Mouse (Mus musculus): ENCODE results near the gene Adat3. TPM values are rescaled to one million over a fixed set of nuclear protein-coding genes. Genes with fewer than 3 reads are reported as not detected.

Adat3 gene
- total and polyA plus RNA-seq, 2 experiments, result 0.28 to 5.5 TPM

DNA sequence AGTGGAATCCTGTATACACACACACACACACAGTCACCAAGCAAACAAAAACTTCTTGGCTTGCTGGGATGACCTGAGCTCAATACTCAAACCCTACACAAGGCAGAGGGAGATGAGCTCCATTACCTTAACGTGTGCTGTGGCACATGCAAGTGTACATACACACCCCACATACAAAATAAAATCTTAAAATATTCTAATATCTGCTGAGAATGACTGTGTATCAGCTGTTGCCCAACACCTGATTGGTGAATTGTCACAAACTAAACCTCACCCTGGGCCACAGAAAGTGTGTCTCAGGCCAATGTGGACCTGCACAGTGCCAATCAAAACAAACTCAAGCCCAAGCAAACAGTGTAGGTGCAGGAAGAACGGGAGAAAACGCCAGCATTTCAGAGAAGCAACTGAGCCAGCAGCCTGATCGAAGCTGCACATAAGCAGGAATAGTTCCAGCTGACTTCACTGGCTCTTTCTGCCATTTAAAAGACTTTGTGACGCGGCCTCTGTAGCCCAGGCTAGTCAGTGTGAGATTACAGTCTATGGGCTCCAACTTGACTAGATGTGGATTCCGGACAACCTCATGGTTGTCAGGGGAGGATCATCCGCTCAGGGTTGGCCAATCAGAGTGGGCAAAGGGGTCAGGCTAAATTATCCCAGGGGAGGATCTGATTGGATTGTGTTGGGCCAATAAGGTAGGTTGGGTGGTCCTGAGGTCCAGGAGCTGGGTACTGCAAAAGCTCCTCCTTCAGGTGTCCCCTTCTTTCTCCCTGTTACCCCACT is 17.0 kb downstream of the Adat3 start:
- Histone ChIP-seq H3K27me3 (ENCODE audit: control insufficient read depth, insufficient read depth, low read length) (no peaks in the 10 kb centered on the region), H3K27ac (replicated peaks; ENCODE audit: insufficient read depth, low read depth, low read length) (peak overlapping the region; percentile 87), H3K4me1 (ENCODE audit: control insufficient read depth, insufficient read depth, low read length) (peaks cover 16% of the 10 kb centered on the region), H3K36me3 (ENCODE audit: control insufficient read depth, insufficient read depth, low read length) (no peaks in the 10 kb centered on the region), H3K9ac (ENCODE audit: low read depth, low read length) (no peak overlapping the region), H3K4me3 (ENCODE audit: insufficient read depth, low read depth, low read length) (no peak overlapping the region), H3K79me2 (ENCODE audit: control insufficient read depth, insufficient read depth, low read length) (peaks cover 20% of the 10 kb centered on the region)
- no peak for TF ChIP-seq CTCF (IDR thresholded peaks at IDR 0.05; ENCODE audit: low read depth, low read length)
- no peak for TF ChIP-seq POLR2A (IDR thresholded peaks at IDR 0.05; ENCODE audit: extremely low read depth, insufficient read depth, low read length)
- 26% methylated on average over 8 of the region's 8 CpGs for WGBS
- DNase-seq (ENCODE audit: extremely low read depth, low read depth, low spot score), result peak; percentile 98

DNA sequence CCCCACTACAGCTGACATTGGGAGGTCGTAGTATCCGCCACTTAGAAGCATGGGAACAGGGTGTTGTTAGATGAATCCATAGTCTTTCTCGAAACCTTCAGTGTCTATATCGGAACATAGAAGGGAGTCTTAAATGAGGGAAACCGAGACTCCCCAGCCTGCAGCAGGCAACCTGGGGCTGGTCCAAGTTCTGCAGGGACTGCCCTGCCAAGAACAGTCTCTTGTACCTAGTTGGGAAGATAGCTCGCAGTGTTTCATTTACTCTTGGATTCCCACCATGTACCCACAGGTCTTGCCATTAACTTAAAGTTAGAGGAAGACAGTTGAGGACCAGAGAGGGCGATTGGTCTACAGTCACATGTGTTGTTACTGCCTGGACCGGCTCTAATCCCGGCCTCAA is 17.7 kb downstream of the Adat3 start:
- DNase-seq (ENCODE audit: extremely low read depth, low read depth, low spot score), result peak; percentile 24
- H3K27ac ChIP-seq (replicated peaks; ENCODE audit: insufficient read depth, low read depth, low read length), result peak overlapping the region; percentile 87
- WGBS, result 76% methylated on average over 9 of the region's 9 CpGs

DNA sequence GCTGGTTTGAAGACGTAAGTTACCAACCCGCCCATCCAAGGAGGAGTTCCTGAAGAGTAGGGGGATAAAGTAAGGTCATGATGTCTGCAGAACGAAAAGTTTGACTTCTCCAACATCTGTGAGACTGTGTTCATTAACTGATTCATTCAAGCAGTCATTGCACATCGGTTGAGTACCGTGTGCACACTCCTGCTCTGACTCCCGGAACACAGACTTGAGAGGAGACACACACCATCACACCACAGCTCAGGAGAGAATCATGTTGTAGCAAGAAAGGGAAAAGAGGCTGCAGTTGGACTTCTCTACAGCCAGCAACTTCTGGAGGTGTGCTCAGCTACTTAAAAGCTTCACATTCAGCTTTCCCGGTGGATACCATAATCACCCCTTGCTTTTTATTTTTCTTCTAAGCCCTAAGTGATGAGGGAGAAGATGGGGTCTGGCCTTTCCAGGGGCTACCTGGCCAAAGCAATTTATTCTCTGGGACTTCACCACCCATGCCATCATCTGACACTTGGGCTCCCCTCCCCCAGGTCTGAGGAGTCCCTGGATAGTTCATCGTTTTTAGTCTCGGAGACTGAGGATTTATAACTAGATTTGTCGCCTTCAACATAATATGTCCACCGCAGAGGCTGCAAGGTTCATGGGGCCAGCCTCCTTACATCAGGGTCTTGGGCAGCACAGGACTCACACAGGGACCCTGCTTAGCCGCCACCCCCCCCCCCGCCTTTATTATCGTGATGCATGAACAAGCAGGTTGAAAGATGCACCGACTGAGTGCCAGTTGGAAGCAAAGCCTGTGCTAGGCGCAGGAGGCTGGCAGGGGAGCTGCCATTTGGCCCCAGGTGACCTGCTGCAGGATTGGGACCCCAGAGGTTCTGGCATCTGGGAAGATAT is 18.4 kb downstream of the Adat3 start:
- H3K79me2 ChIP-seq (ENCODE audit: control insufficient read depth, insufficient read depth, low read length), result peaks cover 34% of the 10 kb centered on the region
- H3K27me3 ChIP-seq (ENCODE audit: control insufficient read depth, insufficient read depth, low read length), result no peaks in the 10 kb centered on the region
- no peak for DNase-seq (ENCODE audit: extremely low read depth, low read depth, low spot score)
- TF ChIP-seq POLR2A (IDR thresholded peaks at IDR 0.05; ENCODE audit: extremely low read depth, insufficient read depth, low read length) (no peak), CTCF (IDR thresholded peaks at IDR 0.05; ENCODE audit: low read depth, low read length) (no peak)
- peak overlapping the region; percentile 46 for H3K9ac ChIP-seq (ENCODE audit: low read depth, low read length)
- peaks cover 29% of the 10 kb centered on the region for H3K4me1 ChIP-seq (ENCODE audit: control insufficient read depth, insufficient read depth, low read length)
- no peaks in the 10 kb centered on the region for H3K36me3 ChIP-seq (ENCODE audit: control insufficient read depth, insufficient read depth, low read length)
- WGBS, result 65% methylated on average over 16 of the region's 16 CpGs
- peak overlapping the region; percentile 87 for H3K27ac ChIP-seq (replicated peaks; ENCODE audit: insufficient read depth, low read depth, low read length)
- peak overlapping the region; percentile 64 for H3K4me3 ChIP-seq (ENCODE audit: insufficient read depth, low read depth, low read length)

More for the DNA sequence above, 17.7 kb downstream of the Adat3 start:
- H3K36me3 ChIP-seq (ENCODE audit: control insufficient read depth, insufficient read depth, low read length), result no peaks in the 10 kb centered on the region
- H3K4me1 ChIP-seq (ENCODE audit: control insufficient read depth, insufficient read depth, low read length), result peaks cover 23% of the 10 kb centered on the region
- H3K79me2 ChIP-seq (ENCODE audit: control insufficient read depth, insufficient read depth, low read length), result peaks cover 27% of the 10 kb centered on the region
- TF ChIP-seq POLR2A (IDR thresholded peaks at IDR 0.05; ENCODE audit: extremely low read depth, insufficient read depth, low read length) (no peak), CTCF (IDR thresholded peaks at IDR 0.05; ENCODE audit: low read depth, low read length) (no peak)
- no peak overlapping the region for H3K4me3 ChIP-seq (ENCODE audit: insufficient read depth, low read depth, low read length)
- no peak overlapping the region for H3K9ac ChIP-seq (ENCODE audit: low read depth, low read length)
- no peaks in the 10 kb centered on the region for H3K27me3 ChIP-seq (ENCODE audit: control insufficient read depth, insufficient read depth, low read length)

DNA sequence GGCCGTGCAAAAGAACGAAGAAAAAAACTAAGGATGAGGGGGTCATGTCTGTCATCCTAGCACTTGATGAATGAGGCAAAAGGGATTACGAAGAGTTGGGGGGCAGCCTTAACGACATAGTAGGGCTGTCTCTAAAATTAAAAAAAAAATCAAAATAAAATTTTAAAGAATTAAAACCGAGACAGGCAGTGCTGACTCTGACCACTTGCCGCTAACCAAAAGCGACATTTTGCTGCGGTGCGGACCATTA is 18.9 kb downstream of the Adat3 start:
- TF ChIP-seq POLR2A (IDR thresholded peaks at IDR 0.05; ENCODE audit: extremely low read depth, insufficient read depth, low read length), result no peak
- no peak for TF ChIP-seq CTCF (IDR thresholded peaks at IDR 0.05; ENCODE audit: low read depth, low read length)
- H3K79me2 ChIP-seq (ENCODE audit: control insufficient read depth, insufficient read depth, low read length), result peaks cover 38% of the 10 kb centered on the region
- H3K36me3 ChIP-seq (ENCODE audit: control insufficient read depth, insufficient read depth, low read length), result no peaks in the 10 kb centered on the region
- WGBS, result 6% methylated on average over 9 of the region's 9 CpGs
- H3K4me1 ChIP-seq (ENCODE audit: control insufficient read depth, insufficient read depth, low read length), result peaks cover 30% of the 10 kb centered on the region
- peak overlapping the region; percentile 46 for H3K9ac ChIP-seq (ENCODE audit: low read depth, low read length)
- peak overlapping the region; percentile 48 for H3K27ac ChIP-seq (replicated peaks; ENCODE audit: insufficient read depth, low read depth, low read length)
- DNase-seq (ENCODE audit: extremely low read depth, low read depth, low spot score), result no peak
- H3K27me3 ChIP-seq (ENCODE audit: control insufficient read depth, insufficient read depth, low read length), result no peaks in the 10 kb centered on the region
- peak overlapping the region; percentile 64 for H3K4me3 ChIP-seq (ENCODE audit: insufficient read depth, low read depth, low read length)

DNA sequence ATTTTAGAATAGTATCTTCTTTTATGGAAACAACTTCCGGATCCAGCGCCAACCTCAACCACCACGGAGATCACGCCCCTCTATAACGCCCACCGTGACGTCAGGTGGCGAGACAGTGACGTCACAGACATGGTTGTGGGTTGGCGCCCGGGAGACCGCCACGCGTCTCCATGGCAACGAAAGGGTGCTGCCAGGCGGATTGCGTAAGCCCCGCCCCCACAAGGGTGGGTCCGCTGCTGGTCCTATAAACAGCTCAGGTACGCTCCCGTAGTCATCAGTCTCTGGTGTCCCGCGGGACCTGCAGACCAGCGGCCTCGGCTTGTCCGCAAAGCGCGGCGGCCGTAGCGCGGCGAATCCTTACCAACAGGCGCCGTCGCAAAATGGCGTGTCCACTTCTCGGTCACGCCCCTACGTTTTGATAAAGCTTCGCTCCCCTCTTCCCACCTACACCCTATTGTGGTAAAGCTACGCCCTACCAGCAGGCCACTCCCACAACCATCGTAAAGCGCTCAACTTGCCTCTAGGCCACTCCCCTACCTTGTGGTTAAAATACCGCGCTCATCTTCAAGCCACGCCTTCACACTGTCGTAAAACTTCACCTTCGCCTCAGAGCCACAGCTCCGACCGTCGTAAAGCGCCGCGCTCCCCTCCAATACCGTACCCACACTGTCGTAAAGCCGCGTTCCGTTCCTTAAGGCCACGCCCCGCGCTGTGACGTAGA is 19.4 kb downstream of the Adat3 start:
- Histone ChIP-seq H3K4me1 (ENCODE audit: control insufficient read depth, insufficient read depth, low read length) (peaks cover 30% of the 10 kb centered on the region), H3K27ac (replicated peaks; ENCODE audit: insufficient read depth, low read depth, low read length) (peak overlapping the region; percentile 80), H3K4me3 (ENCODE audit: insufficient read depth, low read depth, low read length) (peak overlapping the region; percentile 64), H3K36me3 (ENCODE audit: control insufficient read depth, insufficient read depth, low read length) (no peaks in the 10 kb centered on the region), H3K79me2 (ENCODE audit: control insufficient read depth, insufficient read depth, low read length) (peaks cover 38% of the 10 kb centered on the region), H3K9ac (ENCODE audit: low read depth, low read length) (peak overlapping the region; percentile 63), H3K27me3 (ENCODE audit: control insufficient read depth, insufficient read depth, low read length) (no peaks in the 10 kb centered on the region)
- WGBS, result under 1% methylated on average over 64 of the region's 64 CpGs
- peak; percentile 92 for TF ChIP-seq POLR2A (IDR thresholded peaks at IDR 0.05; ENCODE audit: extremely low read depth, insufficient read depth, low read length)
- TF ChIP-seq CTCF (IDR thresholded peaks at IDR 0.05; ENCODE audit: low read depth, low read length), result no peak
- peak; percentile 100 for DNase-seq (ENCODE audit: extremely low read depth, low read depth, low spot score)
